In genomic region chr17:45312510-45313266, GRCm38 (mm10) we compare ENCODE assay signal across 8 mouse cellular contexts.
DNase-seq lines count a peak whose midpoint lies in the region; ATAC-seq and TF ChIP-seq lines count a peak whose summit lies in the region.

No protein-coding gene starts in this region.

- no peak overlapping the region for H3K4me3 ChIP-seq in heart, adult 2 months
- H3K4me3 ChIP-seq in heart, embryonic 11.5 days (ENCODE audit: low read depth, low read length), result no peak overlapping the region
- H3K4me3 ChIP-seq in cerebellum, adult 2 months (replicated peaks; ENCODE audit: insufficient read depth, low read depth, low read length), result no peak overlapping the region

- peak; percentile 58 to 78 for DNase-seq in heart, adult 2 months
- peak; percentile 74 to 90 for DNase-seq in cerebellum, adult 2 months
- peak; percentile 29 to 33 for DNase-seq in layer of hippocampus, adult 8-10 months (ENCODE audit: low spot score in 2 of 2)
- peak; percentile 62 for DNase-seq in lung, postnatal 25 days (ENCODE audit: low spot score)
- no peak for DNase-seq in spleen, adult 18-20 months

- intact Hi-C loops in heart, adult 2 months (cut with DNase I), result no loop called here

- no peaks in the 10 kb centered on the region for H3K36me3 ChIP-seq in heart, adult 2 months (ENCODE audit: control insufficient read depth, insufficient read depth, low read length)
- no peaks in the 10 kb centered on the region for H3K36me3 ChIP-seq in heart, embryonic 11.5 days (ENCODE audit: control insufficient read depth, insufficient read depth, low read length)

- 0 out of 2 replicates have a peak, but pooled peaks cover 2% of the 10 kb centered on the region for H3K9me3 ChIP-seq in heart, embryonic 11.5 days (replicated peaks; ENCODE audit: control insufficient read depth, low read length)

- TF ChIP-seq EP300 in heart, adult 2 months (IDR thresholded peaks at IDR 0.05; ENCODE audit: insufficient read depth, low read depth, low read length), result no peak

- no peak for ATAC-seq in heart, embryonic 11.5 days (replicated peaks; ENCODE audit: insufficient number of reproducible peaks, low FRiP score, low TSS enrichment)
- peak; percentile 77 for ATAC-seq in granulocyte monocyte progenitor cell, adult 5-6 weeks (replicated peaks; ENCODE audit: poor library complexity, severe bottlenecking)
- ATAC-seq in erythroblast, adult 5-6 weeks (replicated peaks; ENCODE audit: low FRiP score, poor library complexity, severe bottlenecking), result no peak

- H3K27me3 ChIP-seq in heart, adult 2 months (ENCODE audit: control insufficient read depth, insufficient read depth, low read length), result no peaks in the 10 kb centered on the region
- H3K27me3 ChIP-seq in heart, embryonic 11.5 days (ENCODE audit: control insufficient read depth, insufficient read depth, low read length), result no peaks in the 10 kb centered on the region
- no peaks in the 10 kb centered on the region for H3K27me3 ChIP-seq in cerebellum, adult 2 months (ENCODE audit: control insufficient read depth, insufficient read depth, low read length)

- H3K4me1 ChIP-seq in heart, adult 2 months (ENCODE audit: control insufficient read depth, insufficient read depth, low read length), result no peaks in the 10 kb centered on the region; the same call in 1 of the 2 replicates
- H3K4me1 ChIP-seq in heart, embryonic 11.5 days (ENCODE audit: control insufficient read depth, insufficient read depth, low read length), result no peaks in the 10 kb centered on the region
- H3K4me1 ChIP-seq in cerebellum, adult 2 months (ENCODE audit: control insufficient read depth, insufficient read depth, low read length), result peaks cover 16% of the 10 kb centered on the region

- no peaks in the 10 kb centered on the region for H3K79me2 ChIP-seq in heart, adult 2 months (replicated peaks; ENCODE audit: control insufficient read depth, insufficient read depth, low read length)

- H3K27ac ChIP-seq in heart, adult 2 months, result no peak overlapping the region
- no peak overlapping the region for H3K27ac ChIP-seq in heart, embryonic 11.5 days (ENCODE audit: low read depth, low read length)
- H3K27ac ChIP-seq in cerebellum, adult 2 months (ENCODE audit: insufficient read depth, low read length), result no peak overlapping the region

- no peak overlapping the region for H3K9ac ChIP-seq in heart, adult 2 months (ENCODE audit: low read depth, low read length)
- H3K9ac ChIP-seq in heart, embryonic 11.5 days (ENCODE audit: low read depth, low read length), result no peak overlapping the region

- no peak for TF ChIP-seq POLR2A in heart, adult 2 months (IDR thresholded peaks at IDR 0.05; ENCODE audit: insufficient read depth, low read depth, low read length)
- no peak for TF ChIP-seq POLR2A in cerebellum, adult 2 months (IDR thresholded peaks at IDR 0.05; ENCODE audit: borderline replicate concordance, insufficient read depth, low read length)

- TF ChIP-seq CTCF in heart, adult 2 months (IDR thresholded peaks at IDR 0.05), result no peak
- TF ChIP-seq CTCF in cerebellum, adult 2 months (IDR thresholded peaks at IDR 0.05; ENCODE audit: borderline replicate concordance, insufficient read depth, low read depth, low read length), result no peak

- H3K4me2 ChIP-seq in heart, embryonic 11.5 days, result no peak overlapping the region

- WGBS in heart, adult 2 months, result 47% methylated on average over 5 of the region's 5 CpGs
- WGBS in heart, embryonic 11.5 days (ENCODE audit: insufficient replicate concordance), result 77% methylated on average over 5 of the region's 5 CpGs
- WGBS in cerebellum, adult 2 months, result 12% methylated on average over 5 of the region's 5 CpGs

Comparison
In these comparisons a context has a peak if more than half of its experiments do, and no peak if none do; other contexts are left out.
1. DNase-seq: peak in heart, adult 2 months (2 of 2), cerebellum, adult 2 months (2 of 2), layer of hippocampus, adult 8-10 months (2 of 2) and lung, postnatal 25 days (single experiment); none in spleen, adult 18-20 months (0 of 2).